Mouse (Mus musculus) hindbrain, embryonic 12.5 days (tissue): ENCODE measurements around the gene Slc7a15. TPM values are rescaled to one million over a fixed set of nuclear protein-coding genes. Genes with fewer than 3 reads are reported as not detected.
A peak's percentile ranks its signal among the peaks of the same experiment; 100 is the strongest.
"Not testable (repeated sequence)": the region's sequence is repeated elsewhere in the genome, so short reads cannot be mapped to it uniquely, and the experiment has no call there.

Source experiments
- ATAC-seq: fragments of 200-750 bp; cut with Nextera tagmentation; 2 replicates; pipeline ENCODE4 v1.8.0; 2017; ENCODE audit warnings: moderate TSS enrichment; ENCODE audit not compliant: low FRiP score
- H3K27ac ChIP-seq: fragments of 300-500 bp; sonication (generic); 2 replicates; pipeline ENCODE4 v1.5.1; 2016; ENCODE audit warnings: mild to moderate bottlenecking
- H3K27me3 ChIP-seq: fragments of 300-500 bp; sonication (generic); 2 replicates; pipeline ENCODE4 v1.6.1; 2016; ENCODE audit warnings: mild to moderate bottlenecking
- H3K36me3 ChIP-seq: fragments of 300-500 bp; sonication (generic); 2 replicates; pipeline ENCODE4 v1.6.1; 2016; ENCODE audit warnings: mild to moderate bottlenecking
- H3K4me1 ChIP-seq: fragments of 300-500 bp; sonication (generic); 2 replicates; pipeline ENCODE4 v1.6.1; 2016
- H3K4me2 ChIP-seq: fragments of 300-500 bp; sonication (generic); replicated peaks from 2 replicates; pipeline ENCODE4 v1.6.1; 2016; ENCODE audit warnings: mild to moderate bottlenecking
- H3K4me3 ChIP-seq: fragments of 300-500 bp; sonication (generic); 2 replicates; pipeline ENCODE4 v1.5.1; 2016; ENCODE audit warnings: mild to moderate bottlenecking
- H3K9ac ChIP-seq: fragments of 300-500 bp; sonication (generic); 2 replicates; pipeline ENCODE4 v1.6.1; 2016; ENCODE audit warnings: mild to moderate bottlenecking, moderate library complexity
- H3K9me3 ChIP-seq: fragments of 300-500 bp; sonication (generic); replicated peaks from 2 replicates; pipeline ENCODE4 v1.6.1; 2016; ENCODE audit warnings: mild to moderate bottlenecking
- whole genome bisulfite sequencing: fragments of 180-500 bp; shearing (Covaris S2); methylation state at CpG from one replicate; pipeline ENCODE4 v1.1.7; 2016; 5-methylcytosine and 5-hydroxymethylcytosine counted together
- polyA plus RNA-seq: library from polyadenylated mRNA; unstranded; fragments of >200 nt; fragmentation: Nextera tagmentation; extraction: Ambion mirVana; gene quantifications from 2 replicates; pipeline ENCODE4 v1.2.1, GENCODE M21; 2016

Slc7a15 gene
- polyA plus RNA-seq, 1 experiment from 2014 or later: not detected

DNA sequence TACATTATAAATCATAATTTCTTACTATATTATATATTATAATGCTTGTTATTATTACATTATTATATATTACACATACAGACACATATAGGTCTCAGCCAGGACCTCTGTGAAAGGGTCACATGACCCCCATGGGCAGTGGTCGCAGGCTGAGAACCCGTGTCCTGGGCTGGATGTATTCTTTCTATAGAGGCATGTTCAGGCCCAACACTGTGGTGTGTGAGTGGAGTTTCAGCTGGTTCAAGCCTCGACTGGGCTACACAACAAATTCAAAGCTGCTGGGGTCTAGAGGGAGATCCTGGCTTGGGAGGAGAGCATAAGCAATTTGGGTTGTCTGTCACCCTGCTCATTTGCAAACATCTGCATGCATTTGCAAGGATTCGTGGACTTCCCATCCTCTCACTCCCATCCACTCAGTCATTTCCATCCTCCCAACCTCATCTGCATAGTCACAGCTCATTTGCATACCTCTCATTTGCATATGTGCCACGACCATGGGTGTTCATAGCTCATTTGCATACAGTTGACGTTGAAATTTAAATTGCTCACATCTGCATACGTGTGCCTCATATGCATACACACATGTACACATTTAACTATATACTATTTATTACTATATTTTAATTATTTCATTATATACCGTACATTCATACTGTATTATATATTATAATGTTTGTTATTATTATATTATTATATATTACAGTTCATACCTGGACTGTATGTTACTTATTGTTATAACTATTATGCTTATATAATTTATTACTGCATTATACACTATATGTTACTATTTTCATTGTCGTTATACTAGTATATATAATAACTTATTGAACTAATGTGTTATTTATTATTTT, 21.2 kb upstream of the Slc7a15 start:
- peak; percentile 81 for ATAC-seq
- Histone ChIP-seq H3K9me3 (no peaks in the 10 kb centered on the region), H3K4me2 (no peak overlapping the region)

GRCm38 (mm10) chr12:8618271-8618670, 19.4 kb upstream of the Slc7a15 start:
- H3K27ac ChIP-seq: no peak overlapping the region
- WGBS: 93% methylated on average over 3 of the region's 3 CpGs
- H3K27me3 ChIP-seq: no peaks in the 10 kb centered on the region
- H3K9me3 ChIP-seq: no peaks in the 10 kb centered on the region
- no peak overlapping the region for H3K4me3 ChIP-seq
- H3K36me3 ChIP-seq: no peaks in the 10 kb centered on the region
- no peak for ATAC-seq
- H3K4me2 ChIP-seq: no peak overlapping the region
- H3K9ac ChIP-seq: no peak overlapping the region
- no peaks in the 10 kb centered on the region for H3K4me1 ChIP-seq

More for the DNA sequence above, 21.2 kb upstream of the Slc7a15 start:
- H3K4me1 ChIP-seq: no peaks in the 10 kb centered on the region
- H3K27me3 ChIP-seq: no peaks in the 10 kb centered on the region
- no peak overlapping the region for H3K4me3 ChIP-seq
- no peak overlapping the region for H3K27ac ChIP-seq
- 83% methylated on average over 9 of the region's 9 CpGs for WGBS
- no peak overlapping the region for H3K9ac ChIP-seq
- no peaks in the 10 kb centered on the region for H3K36me3 ChIP-seq

DNA sequence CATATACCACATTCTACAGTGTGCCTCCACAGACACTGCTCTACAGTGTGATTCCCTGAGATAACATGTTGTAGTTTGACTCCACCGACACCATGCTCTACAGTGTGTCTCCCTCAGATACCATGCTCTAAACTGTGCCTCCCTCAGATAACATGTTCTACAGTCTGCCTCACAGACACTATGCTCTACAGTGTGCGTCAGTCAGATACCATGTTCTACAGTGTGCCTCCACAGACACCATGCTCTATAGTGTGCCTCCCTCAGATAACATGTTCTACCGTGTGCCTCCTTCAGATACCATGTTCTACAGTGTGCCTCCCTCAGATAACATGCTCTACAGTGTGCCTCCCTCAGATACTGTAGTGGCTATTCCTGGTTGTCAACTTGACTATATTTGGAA, 10.2 kb upstream of the Slc7a15 start:
- 93% methylated on average over 3 of the region's 3 CpGs for WGBS
- Histone ChIP-seq H3K4me3 (no peak overlapping the region), H3K4me2 (no peak overlapping the region), H3K36me3 (no peaks in the 10 kb centered on the region), H3K9ac (no peak overlapping the region), H3K27ac (no peak overlapping the region), H3K9me3 (no peaks in the 10 kb centered on the region), H3K4me1 (no peaks in the 10 kb centered on the region), H3K27me3 (no peaks in the 10 kb centered on the region)
- no peak for ATAC-seq

DNA sequence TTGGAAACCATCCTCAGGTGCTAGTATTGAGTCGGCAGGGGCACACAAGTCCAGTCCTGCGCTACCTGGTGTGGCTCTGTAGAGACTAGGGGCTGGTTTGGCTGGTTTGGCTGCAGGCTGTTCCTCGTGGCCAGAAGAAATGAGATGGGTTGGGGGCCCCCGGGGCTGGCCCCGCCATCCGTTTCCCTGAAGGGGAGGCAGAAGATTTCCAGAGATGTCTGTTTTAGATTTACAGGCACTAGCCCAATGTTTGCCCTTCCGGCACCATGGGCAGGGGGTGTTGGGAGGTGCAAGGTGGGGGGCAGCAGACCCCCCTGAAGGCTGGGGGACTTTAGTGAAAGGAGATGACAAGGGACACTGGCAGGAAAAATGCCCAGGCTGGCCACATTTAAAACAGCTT, 3.3 kb downstream of the Slc7a15 start:
- H3K4me3 ChIP-seq: no peak overlapping the region
- H3K36me3 ChIP-seq: no peaks in the 10 kb centered on the region
- no peaks in the 10 kb centered on the region for H3K4me1 ChIP-seq
- H3K9ac ChIP-seq: no peak overlapping the region
- H3K9me3 ChIP-seq: peaks cover 15% of the 10 kb centered on the region
- ATAC-seq: no peak
- no peaks in the 10 kb centered on the region for H3K27me3 ChIP-seq
- H3K27ac ChIP-seq: no peak overlapping the region
- no peak overlapping the region for H3K4me2 ChIP-seq
- WGBS: 94% methylated on average over 7 of the region's 7 CpGs

DNA sequence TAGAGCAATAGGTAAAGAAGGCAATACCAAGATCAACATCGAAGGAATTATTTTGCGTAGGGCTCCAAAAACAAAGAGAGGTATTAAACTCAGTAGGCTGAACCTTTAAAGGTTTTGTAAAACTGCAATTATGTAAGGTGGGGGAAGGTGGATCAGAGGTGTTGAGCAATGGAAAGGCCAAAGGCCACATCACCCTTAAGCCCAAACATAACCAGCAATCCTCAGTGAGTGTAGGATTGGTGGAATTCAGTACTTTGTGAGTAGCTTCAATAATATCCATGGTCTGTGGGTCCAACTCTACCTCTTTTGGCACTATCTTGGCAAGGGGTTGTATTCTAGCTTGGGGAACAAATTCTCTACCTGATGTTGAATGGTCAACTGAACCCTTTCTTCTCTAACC, 7.5 kb downstream of the Slc7a15 start:
- not testable (repeated sequence) for H3K4me2 ChIP-seq, ATAC-seq, H3K27ac ChIP-seq, H3K9me3 ChIP-seq, H3K4me1 ChIP-seq, H3K9ac ChIP-seq, H3K36me3 ChIP-seq, H3K4me3 ChIP-seq, H3K27me3 ChIP-seq
- 100% methylated on average over 2 of the region's 2 CpGs for WGBS

GRCm38 (mm10) chr12:8573405-8573804, 25.5 kb downstream of the Slc7a15 start:
- H3K4me3 ChIP-seq: no peak overlapping the region
- 0 out of 2 replicates have a peak, but pooled peaks cover 9% of the 10 kb centered on the region for H3K9me3 ChIP-seq
- no peak for ATAC-seq
- H3K27ac ChIP-seq: no peak overlapping the region
- no peaks in the 10 kb centered on the region for H3K36me3 ChIP-seq
- H3K4me1 ChIP-seq: no peaks in the 10 kb centered on the region
- H3K27me3 ChIP-seq: no peaks in the 10 kb centered on the region
- WGBS: 79% methylated on average over 11 of the region's 11 CpGs
- no peak overlapping the region for H3K9ac ChIP-seq
- 0 out of 2 replicates have a peak overlapping the region, but pooled peaks have one; percentile 8 for H3K4me2 ChIP-seq

- not testable (repeated sequence) for H3K4me3 ChIP-seq, H3K27me3 ChIP-seq, H3K9me3 ChIP-seq, H3K9ac ChIP-seq, H3K36me3 ChIP-seq, H3K27ac ChIP-seq, H3K4me1 ChIP-seq, ATAC-seq
- H3K4me2 ChIP-seq: peak overlapping the region; percentile 13; the same call in 1 of the 2 replicates
- 44% methylated on average over 12 of the region's 12 CpGs for WGBS
Observed at GRCm38 (mm10) chr12:8571903-8572341, 26.9 kb downstream of the Slc7a15 start.

DNA sequence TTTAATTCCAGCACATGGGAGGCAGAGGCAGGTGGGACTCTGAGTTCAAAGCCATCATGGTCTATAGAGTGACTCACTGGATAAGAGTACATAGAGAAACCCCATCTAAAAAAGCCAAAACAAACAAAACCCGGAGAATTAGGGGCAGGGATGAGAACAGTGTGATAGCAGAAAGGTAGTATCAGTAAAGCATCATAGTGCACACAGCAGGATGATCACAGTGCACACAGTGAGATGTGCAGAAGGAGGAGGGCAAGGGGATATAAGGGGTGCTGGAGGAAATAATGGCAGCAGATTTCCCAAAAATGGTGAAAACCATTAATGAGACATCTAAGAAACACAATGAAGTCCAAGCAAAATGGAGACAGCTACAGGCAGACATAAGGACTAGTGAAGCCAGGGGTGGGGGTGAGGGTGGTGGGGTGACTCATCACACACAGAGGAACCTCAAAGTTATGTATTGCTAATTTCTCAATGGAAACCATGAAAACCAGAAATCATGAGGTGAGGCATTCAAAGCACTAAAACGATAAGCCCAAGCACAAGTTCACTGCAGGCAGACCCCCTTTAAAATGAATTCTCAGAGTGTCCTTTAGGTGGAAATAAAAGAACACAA, 27.5 kb downstream of the Slc7a15 start:
- H3K4me3 ChIP-seq, H3K9me3 ChIP-seq, ATAC-seq, H3K27ac ChIP-seq, H3K27me3 ChIP-seq, H3K36me3 ChIP-seq, H3K4me1 ChIP-seq, H3K9ac ChIP-seq, H3K4me2 ChIP-seq: not testable (repeated sequence)
- WGBS: 86% methylated on average over 2 of the region's 2 CpGs

- H3K27me3 ChIP-seq, H3K4me3 ChIP-seq, H3K4me1 ChIP-seq, H3K27ac ChIP-seq, H3K9me3 ChIP-seq, H3K9ac ChIP-seq, H3K36me3 ChIP-seq: not testable (repeated sequence)
- ATAC-seq: peak; percentile 46; the same call in 1 of the 2 replicates
- WGBS: 37% methylated on average over 8 of the region's 8 CpGs
- H3K4me2 ChIP-seq: peak overlapping the region; percentile 41
Observed at GRCm38 (mm10) chr12:8562213-8562612, 36.7 kb downstream of the Slc7a15 start.

- 78% methylated on average over 3 of the region's 3 CpGs for WGBS
- not testable (repeated sequence) for H3K4me2 ChIP-seq, ATAC-seq, H3K27me3 ChIP-seq, H3K36me3 ChIP-seq, H3K27ac ChIP-seq, H3K4me1 ChIP-seq, H3K9me3 ChIP-seq, H3K9ac ChIP-seq, H3K4me3 ChIP-seq
Observed at GRCm38 (mm10) chr12:8559876-8560275, 39.0 kb downstream of the Slc7a15 start.

DNA sequence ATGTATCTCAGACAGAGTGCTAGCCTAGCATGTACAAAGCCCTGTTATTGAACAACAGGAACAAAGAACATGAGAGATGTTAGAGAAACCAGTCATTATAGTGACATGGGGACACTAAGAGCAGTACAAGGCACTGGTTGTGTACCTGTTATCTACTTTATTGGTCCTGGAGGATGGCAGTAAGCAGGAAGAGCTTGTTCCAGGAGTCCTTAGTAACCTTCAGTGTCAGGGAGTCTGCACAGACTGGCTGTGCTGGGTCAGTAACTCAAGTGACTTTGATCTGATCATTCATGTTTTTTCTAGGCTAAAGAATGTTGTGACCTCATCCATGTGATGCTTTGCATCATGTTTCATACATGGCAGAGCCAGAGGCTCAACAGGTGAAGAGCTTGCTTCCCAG, 42.7 kb downstream of the Slc7a15 start:
- Histone ChIP-seq H3K9ac (no peak overlapping the region), H3K4me1 (no peaks in the 10 kb centered on the region), H3K9me3 (no peaks in the 10 kb centered on the region), H3K4me2 (no peak overlapping the region), H3K4me3 (no peak overlapping the region), H3K27me3 (no peaks in the 10 kb centered on the region), H3K27ac (no peak overlapping the region), H3K36me3 (no peaks in the 10 kb centered on the region)
- ATAC-seq: no peak

DNA sequence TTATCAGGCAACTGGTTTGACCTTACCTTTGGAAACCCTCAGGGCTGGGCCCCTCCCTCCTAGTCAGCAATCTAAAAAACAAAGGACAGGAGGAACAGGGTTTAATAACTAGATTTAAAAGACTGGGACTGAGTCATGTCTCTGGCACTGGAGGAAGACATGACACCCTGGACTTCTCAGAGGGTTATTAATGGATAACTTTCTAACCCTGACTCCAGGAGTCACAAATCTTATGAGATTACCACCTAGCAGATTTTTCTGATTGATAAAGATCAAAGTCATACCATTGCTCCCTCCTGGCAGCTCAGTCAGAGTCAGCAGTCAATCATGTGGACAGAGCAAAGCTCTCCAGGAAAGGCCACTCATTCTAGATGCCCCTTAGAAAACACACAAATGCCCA, 43.4 kb downstream of the Slc7a15 start:
- Histone ChIP-seq H3K9me3 (no peaks in the 10 kb centered on the region), H3K4me2 (no peak overlapping the region), H3K4me3 (no peak overlapping the region), H3K9ac (no peak overlapping the region), H3K27me3 (no peaks in the 10 kb centered on the region), H3K4me1 (no peaks in the 10 kb centered on the region), H3K27ac (no peak overlapping the region), H3K36me3 (no peaks in the 10 kb centered on the region)
- ATAC-seq: no peak

GRCm38 (mm10) chr12:8547357-8547756, 51.5 kb downstream of the Slc7a15 start:
- Histone ChIP-seq H3K9me3 (no peaks in the 10 kb centered on the region), H3K27me3 (no peaks in the 10 kb centered on the region), H3K4me2 (no peak overlapping the region), H3K4me3 (no peak overlapping the region), H3K9ac (no peak overlapping the region), H3K4me1 (no peaks in the 10 kb centered on the region), H3K27ac (no peak overlapping the region), H3K36me3 (no peaks in the 10 kb centered on the region)
- whole genome bisulfite sequencing: 14% methylated on average over 11 of the region's 11 CpGs
- ATAC-seq: peak; percentile 19; the same call in 1 of the 2 replicates
